Mouse (Mus musculus) liver, embryonic 14.5 days (tissue): ENCODE results near the gene Opcml.

Experiments
- CTCF ChIP-seq: IDR thresholded peaks from 2 replicates; pipeline ENCODE4 v1.5.1; 2016; ENCODE audit warnings: antibody characterized with exemption, low read depth, control low read depth
- EP300 ChIP-seq: IDR thresholded peaks from 2 replicates; pipeline ENCODE4 v1.6.1; 2016; ENCODE audit warnings: antibody characterized with exemption, low read depth

DNA sequence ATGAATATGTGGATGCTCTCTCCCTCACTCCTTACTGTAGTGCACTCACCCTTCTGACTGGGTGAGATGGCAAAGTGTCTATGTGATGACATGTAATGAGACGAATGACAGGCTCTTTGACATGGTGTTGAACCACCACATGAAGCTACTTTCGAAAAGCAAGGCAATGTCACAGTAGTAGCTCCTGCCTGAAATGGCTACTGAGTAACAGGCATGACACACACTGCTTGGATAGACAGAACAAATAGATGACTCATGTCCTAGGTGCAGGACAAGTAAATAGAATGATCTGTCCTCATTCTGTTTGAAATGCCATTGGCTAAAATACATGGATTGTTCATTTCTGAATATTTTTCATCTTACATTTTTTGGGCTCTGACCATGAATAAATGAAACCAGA, 488.0 kb downstream of the Opcml start:
- TF ChIP-seq CTCF, result no peak
- no peak for TF ChIP-seq EP300
